Comparison of ENCODE assay signal across 15 mouse cellular contexts in the genomic region with DNA sequence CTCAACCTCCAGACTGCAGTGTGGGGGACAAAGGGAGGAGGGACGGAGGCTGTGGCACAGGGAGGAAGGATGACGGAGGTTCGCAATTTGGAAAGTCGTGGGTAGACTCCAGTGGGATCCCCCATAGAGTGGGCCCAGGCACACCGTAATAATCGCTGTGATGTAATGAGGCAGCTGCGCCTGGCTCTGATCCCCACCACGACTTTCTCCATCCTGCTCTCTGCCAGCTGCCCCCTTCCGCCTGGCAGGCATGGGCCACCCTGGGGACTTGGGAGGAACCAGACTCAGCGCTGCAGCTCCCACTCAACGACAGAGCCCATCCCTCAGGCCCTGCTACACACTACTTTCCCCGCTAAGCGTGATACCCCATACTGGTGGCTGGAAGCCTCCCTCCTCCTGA.
A peak's percentile ranks its signal among the peaks of the same experiment; 100 is the strongest.
DNase-seq lines count a peak whose midpoint lies in the region; ATAC-seq and TF ChIP-seq lines count a peak whose summit lies in the region.
"Had no signal": no experiment of that assay in that cellular context is flagged by ENCODE, and none has a peak within 500 bp of the region (broad histone marks: within the 10 kb centered on the region; RNA-seq: fewer than 3 reads in every experiment).

No protein-coding gene starts in this region.

- WGBS in forebrain, embryonic 16.5 days: 79% methylated on average over 13 of the region's 13 CpGs
- 79% methylated on average over 13 of the region's 13 CpGs for WGBS in forebrain, embryonic 11.5 days
- 62% methylated on average over 13 of the region's 13 CpGs for WGBS in embryonic facial prominence, embryonic 15.5 days
- 63% methylated on average over 12 of the region's 13 CpGs for WGBS in limb, embryonic 15.5 days

- H3K27me3 ChIP-seq in forebrain, embryonic 16.5 days (replicated peaks; ENCODE audit: control insufficient read depth, insufficient read depth, low read length): no peaks in the 10 kb centered on the region
- no peaks in the 10 kb centered on the region for H3K27me3 ChIP-seq in forebrain, embryonic 11.5 days (ENCODE audit: control insufficient read depth, insufficient read depth, low read length)
- peaks cover 4% of the 10 kb centered on the region for H3K27me3 ChIP-seq in C2C12 (ENCODE audit: control insufficient read depth, insufficient read depth, insufficient read length)
- no peaks in the 10 kb centered on the region for H3K27me3 ChIP-seq in embryonic facial prominence, embryonic 15.5 days
- H3K27me3 ChIP-seq in limb, embryonic 15.5 days: no peaks in the 10 kb centered on the region
- H3K27me3 ChIP-seq: kidney, embryonic 15.5 days; liver, embryonic 15.5 days had no signal

- no peak overlapping the region for H3ac ChIP-seq in C2C12 (ENCODE audit: control insufficient read depth, insufficient read length, low read depth)

- no peaks in the 10 kb centered on the region for H3K79me3 ChIP-seq in C2C12 (ENCODE audit: low read depth)

- no peak overlapping the region for H3K27ac ChIP-seq in forebrain, embryonic 16.5 days (ENCODE audit: low read length)
- no peak overlapping the region for H3K27ac ChIP-seq in forebrain, embryonic 11.5 days (ENCODE audit: low read depth, low read length)
- no peak overlapping the region for H3K27ac ChIP-seq in embryonic facial prominence, embryonic 15.5 days (replicated peaks)
- no peak overlapping the region for H3K27ac ChIP-seq in limb, embryonic 15.5 days
- H3K27ac ChIP-seq: kidney, embryonic 15.5 days; layer of hippocampus, adult 2 months; liver, embryonic 15.5 days had no signal

- no peak overlapping the region for H3K9ac ChIP-seq in forebrain, embryonic 16.5 days (replicated peaks; ENCODE audit: low read depth, low read length)
- no peak overlapping the region for H3K9ac ChIP-seq in forebrain, embryonic 11.5 days (ENCODE audit: low read length)
- no peak overlapping the region for H3K9ac ChIP-seq in embryonic facial prominence, embryonic 15.5 days
- no peak overlapping the region for H3K9ac ChIP-seq in limb, embryonic 15.5 days
- H3K9ac ChIP-seq: kidney, embryonic 15.5 days; liver, embryonic 15.5 days had no signal

- H3K4me1 ChIP-seq in forebrain, embryonic 16.5 days (replicated peaks; ENCODE audit: control insufficient read depth, insufficient read depth, low read length): peaks cover 5% of the 10 kb centered on the region; the same call in 1 of the 2 replicates
- H3K4me1 ChIP-seq in forebrain, embryonic 11.5 days (replicated peaks; ENCODE audit: control insufficient read depth, insufficient read depth, low read length): no peaks in the 10 kb centered on the region
- peaks cover 16% of the 10 kb centered on the region for H3K4me1 ChIP-seq in embryonic facial prominence, embryonic 15.5 days
- peaks cover 18% of the 10 kb centered on the region for H3K4me1 ChIP-seq in limb, embryonic 15.5 days
- H3K4me1 ChIP-seq: kidney, embryonic 15.5 days; liver, embryonic 15.5 days had no signal

- no peak for TF ChIP-seq CTCF in C2C12 (IDR thresholded peaks at IDR 0.05; ENCODE audit: control insufficient read depth, insufficient read depth, insufficient read length)

- ATAC-seq in forebrain, embryonic 16.5 days: peak; percentile 36; the same call in 1 of the 2 replicates
- ATAC-seq in forebrain, embryonic 11.5 days (replicated peaks; ENCODE audit: low FRiP score): no peak
- 0 out of 2 replicates have a peak, but pooled peaks have one; percentile 36 for ATAC-seq in embryonic facial prominence, embryonic 15.5 days (ENCODE audit: insufficient number of reproducible peaks, low FRiP score, low TSS enrichment, low read depth)
- ATAC-seq in limb, embryonic 15.5 days (ENCODE audit: insufficient number of reproducible peaks, low FRiP score, low TSS enrichment, low read depth): 0 out of 2 replicates have a peak, but pooled peaks have one; percentile 16

- DNase-seq in forebrain, embryonic 11.5 days (ENCODE audit: low spot score): no peak
- DNase-seq in lung, postnatal 14 days: no peak
- no peak for DNase-seq in urinary bladder, adult 2 months (ENCODE audit: low spot score)
- DNase-seq in spleen, adult 18-20 months: no peak
- DNase-seq: adrenal gland, postnatal 10 days; B cell, adult 2 months; cerebellum, postnatal 25 days; lung, postnatal 36 days had no signal

- H3K4me3 ChIP-seq in forebrain, embryonic 16.5 days (replicated peaks; ENCODE audit: low read length): no peak overlapping the region
- H3K4me3 ChIP-seq in forebrain, embryonic 11.5 days (ENCODE audit: low read depth, low read length): no peak overlapping the region
- no peak overlapping the region for H3K4me3 ChIP-seq in C2C12 (ENCODE audit: insufficient read depth, poor library complexity, severe bottlenecking)
- H3K4me3 ChIP-seq in embryonic facial prominence, embryonic 15.5 days (replicated peaks): no peak overlapping the region
- no peak overlapping the region for H3K4me3 ChIP-seq in limb, embryonic 15.5 days
- H3K4me3 ChIP-seq: kidney, embryonic 15.5 days; layer of hippocampus, adult 2 months; liver, embryonic 15.5 days had no signal

- no peaks in the 10 kb centered on the region for H3K36me3 ChIP-seq in forebrain, embryonic 16.5 days (ENCODE audit: control insufficient read depth, insufficient read depth)
- no peaks in the 10 kb centered on the region for H3K36me3 ChIP-seq in forebrain, embryonic 11.5 days (ENCODE audit: control insufficient read depth, insufficient read depth, low read length)
- no peaks in the 10 kb centered on the region for H3K36me3 ChIP-seq in C2C12 (ENCODE audit: control insufficient read depth, insufficient read depth)
- no peaks in the 10 kb centered on the region for H3K36me3 ChIP-seq in embryonic facial prominence, embryonic 15.5 days
- no peaks in the 10 kb centered on the region for H3K36me3 ChIP-seq in limb, embryonic 15.5 days
- H3K36me3 ChIP-seq: kidney, embryonic 15.5 days; liver, embryonic 15.5 days had no signal

- no peaks in the 10 kb centered on the region for H3K9me3 ChIP-seq in forebrain, embryonic 16.5 days (ENCODE audit: control insufficient read depth, low read length)
- H3K9me3 ChIP-seq in forebrain, embryonic 11.5 days (ENCODE audit: control insufficient read depth, low read length): no peaks in the 10 kb centered on the region
- 0 out of 2 replicates have a peak, but pooled peaks cover 3% of the 10 kb centered on the region for H3K9me3 ChIP-seq in embryonic facial prominence, embryonic 15.5 days (replicated peaks)
- H3K9me3 ChIP-seq in limb, embryonic 15.5 days: no peaks in the 10 kb centered on the region
- H3K9me3 ChIP-seq: kidney, embryonic 15.5 days; liver, embryonic 15.5 days had no signal

- no peaks in the 10 kb centered on the region for H3K79me2 ChIP-seq in C2C12 (ENCODE audit: control insufficient read depth, insufficient read depth)

- no peak overlapping the region for H3K4me2 ChIP-seq in forebrain, embryonic 16.5 days (ENCODE audit: low read length)
- H3K4me2 ChIP-seq in forebrain, embryonic 11.5 days (ENCODE audit: low read depth, low read length, severe bottlenecking): no peak overlapping the region
- no peak overlapping the region for H3K4me2 ChIP-seq in embryonic facial prominence, embryonic 15.5 days (replicated peaks)
- H3K4me2 ChIP-seq in limb, embryonic 15.5 days: no peak overlapping the region
- H3K4me2 ChIP-seq: kidney, embryonic 15.5 days; liver, embryonic 15.5 days had no signal

TF ChIP-seq in C2C12, 6 proteins besides CTCF, POLR2A, EP300 and RAD21:
- TF ChIP-seq MYOD1 (IDR thresholded peaks at IDR 0.05; ENCODE audit: control insufficient read depth, insufficient read length, low read depth): peak; percentile 28
- no peak for TF ChIP-seq CEBPB (IDR thresholded peaks at IDR 0.05; ENCODE audit: low read depth)
- no peak for TF ChIP-seq MAX (IDR thresholded peaks at IDR 0.05)
